Mouse (Mus musculus): ENCODE results near the gene Mccc2.

Gene Mccc2

GRCm38 (mm10) chr13:99939320-99939671 is 76.1 kb downstream of the Mccc2 start:
- DNase-seq (ENCODE audit: low spot score): no peak

GRCm38 (mm10) chr13:99938606-99939319 is 76.7 kb downstream of the Mccc2 start:
- no peak for DNase-seq (ENCODE audit: low spot score)

GRCm38 (mm10) chr13:99937741-99938140 is 77.7 kb downstream of the Mccc2 start:
- no peak for DNase-seq (ENCODE audit: low spot score)

- no peak for DNase-seq (ENCODE audit: low spot score)
Measured at GRCm38 (mm10) chr13:99932406-99932805, 83.0 kb downstream of the Mccc2 start.

- no peak for DNase-seq (ENCODE audit: low spot score)
Measured at GRCm38 (mm10) chr13:99931502-99931901, 83.9 kb downstream of the Mccc2 start.

- DNase-seq (ENCODE audit: low spot score): no peak
Measured at GRCm38 (mm10) chr13:99926249-99926648, 89.2 kb downstream of the Mccc2 start.

- no peak for DNase-seq (ENCODE audit: low spot score)
Measured at GRCm38 (mm10) chr13:99915632-99916031, 99.8 kb downstream of the Mccc2 start.

- no peak for DNase-seq (ENCODE audit: low spot score)
Measured at GRCm38 (mm10) chr13:99900965-99901364, 114.5 kb downstream of the Mccc2 start, which contains the start of gene Cartpt. Gene Cartpt, minus strand, starts transcription at chr13:99901091.

GRCm38 (mm10) chr13:99900557-99900892 is 114.9 kb downstream of the Mccc2 start:
- no peak for DNase-seq (ENCODE audit: low spot score)

GRCm38 (mm10) chr13:99899670-99900556 is 115.5 kb downstream of the Mccc2 start:
- DNase-seq (ENCODE audit: low spot score): no peak

GRCm38 (mm10) chr13:99898816-99899215 is 116.6 kb downstream of the Mccc2 start:
- no peak for DNase-seq (ENCODE audit: low spot score)

All from urinary bladder, postnatal 10 days (tissue).